Mouse (Mus musculus) erythroblast, embryonic 14.5 days (primary cell): ENCODE data around the gene Gm16368.
"Not testable (repeated sequence)": the region's sequence is repeated elsewhere in the genome, so short reads cannot be mapped to it uniquely, and the experiment has no call there.

Experiments used
- GATA1 ChIP-seq: IDR thresholded peaks from 2 replicates; pipeline ENCODE4 v1.6.1; 2012; ENCODE audit warnings: low read length, inconsistent platforms, mixed read lengths
- TAL1 ChIP-seq: IDR thresholded peaks from 3 replicates; pipeline ENCODE4 v1.6.1; 2012; ENCODE audit warnings: low read length, inconsistent platforms, mixed read lengths

GRCm38 (mm10) chr12:88039703-88040102, 43.8 kb upstream of the Gm16368 start:
- not testable (repeated sequence) for TF ChIP-seq GATA1, TAL1
